Mouse (Mus musculus) heart, postnatal 0 days (tissue): ENCODE measurements around the gene Cyb561d1. TPM values are rescaled to one million over a fixed set of nuclear protein-coding genes. Genes with fewer than 3 reads are reported as not detected.

ENCODE experiments used
- ATAC-seq: fragments of 200-750 bp; cut with Nextera tagmentation; 2 replicates; pipeline ENCODE4 v1.8.0; 2017; ENCODE audit warnings: low read depth, moderate number of reproducible peaks, moderate library complexity; ENCODE audit not compliant: insufficient read depth
- DNase-seq: peaks from one replicate; pipeline ENCODE4 v3.0.0-alpha.2; 2016; ENCODE audit warnings: low spot score
- H3K27ac ChIP-seq: fragments of 300-500 bp; sonication (generic); 2 replicates; pipeline ENCODE4 v1.5.1; 2014; ENCODE audit warnings: low read depth, mild to moderate bottlenecking
- H3K27me3 ChIP-seq: fragments of 300-500 bp; sonication (generic); 2 replicates; pipeline ENCODE4 v1.6.1; 2014; ENCODE audit warnings: low read length, mixed read lengths; ENCODE audit not compliant: control insufficient read depth, insufficient read depth
- H3K36me3 ChIP-seq: fragments of 300-500 bp; sonication (generic); replicated peaks from 2 replicates; pipeline ENCODE4 v1.6.1; 2014; ENCODE audit warnings: low read length, mixed read lengths; ENCODE audit not compliant: control insufficient read depth, insufficient read depth
- H3K4me1 ChIP-seq: fragments of 300-500 bp; sonication (generic); 2 replicates; pipeline ENCODE4 v1.6.1; 2014; ENCODE audit warnings: antibody characterized with exemption; ENCODE audit not compliant: control insufficient read depth, insufficient read depth
- H3K4me2 ChIP-seq: fragments of 300-500 bp; sonication (generic); 2 replicates; pipeline ENCODE4 v1.6.1; 2014; ENCODE audit warnings: low read depth, mild to moderate bottlenecking, low read length, moderate library complexity
- H3K4me3 ChIP-seq: fragments of 300-500 bp; sonication (generic); 2 replicates; pipeline ENCODE4 v1.5.1; 2014; ENCODE audit warnings: low read depth, low read length
- H3K9ac ChIP-seq: fragments of 300-500 bp; sonication (generic); replicated peaks from 2 replicates; pipeline ENCODE4 v1.6.1; 2014; ENCODE audit warnings: low read depth, low read length, mixed read lengths
- H3K9me3 ChIP-seq: fragments of 300-500 bp; sonication (generic); replicated peaks from 2 replicates; pipeline ENCODE4 v1.6.1; 2016; ENCODE audit warnings: low read length; ENCODE audit not compliant: control insufficient read depth
- CTCF ChIP-seq: IDR thresholded peaks from 2 replicates; pipeline ENCODE4 v1.5.1; 2016; ENCODE audit warnings: antibody characterized with exemption, control low read depth, low read depth
- EP300 ChIP-seq: IDR thresholded peaks from 2 replicates; pipeline ENCODE4 v1.6.1; 2016; ENCODE audit warnings: antibody characterized with exemption, low read depth
- WGBS: fragments of 180-500 bp; shearing (Covaris S2); extraction: QIAGEN DNeasy Blood & Tissue Kit; methylation state at CpG from one replicate; pipeline ENCODE4 v1.1.7; 2014; 5-methylcytosine and 5-hydroxymethylcytosine counted together
- polyA plus RNA-seq: library from polyadenylated mRNA; unstranded; fragments of >200 nt; fragmentation: Nextera tagmentation; extraction: Ambion mirVana; gene quantifications from 2 replicates; pipeline ENCODE4 v1.2.1, GENCODE M21; 2015
- total RNA-seq: library from RNA; depleted of rRNA; stranded (reverse); fragments of >200 nt; gene quantifications from 2 replicates; pipeline ENCODE4 v1.2.3, GENCODE M21; 2014; ENCODE audit warnings: low replicate concordance

The Cyb561d1 gene
- total and polyA plus RNA-seq, 2 experiments from 2014 or later, result 3.5 to 4.7 TPM

DNA sequence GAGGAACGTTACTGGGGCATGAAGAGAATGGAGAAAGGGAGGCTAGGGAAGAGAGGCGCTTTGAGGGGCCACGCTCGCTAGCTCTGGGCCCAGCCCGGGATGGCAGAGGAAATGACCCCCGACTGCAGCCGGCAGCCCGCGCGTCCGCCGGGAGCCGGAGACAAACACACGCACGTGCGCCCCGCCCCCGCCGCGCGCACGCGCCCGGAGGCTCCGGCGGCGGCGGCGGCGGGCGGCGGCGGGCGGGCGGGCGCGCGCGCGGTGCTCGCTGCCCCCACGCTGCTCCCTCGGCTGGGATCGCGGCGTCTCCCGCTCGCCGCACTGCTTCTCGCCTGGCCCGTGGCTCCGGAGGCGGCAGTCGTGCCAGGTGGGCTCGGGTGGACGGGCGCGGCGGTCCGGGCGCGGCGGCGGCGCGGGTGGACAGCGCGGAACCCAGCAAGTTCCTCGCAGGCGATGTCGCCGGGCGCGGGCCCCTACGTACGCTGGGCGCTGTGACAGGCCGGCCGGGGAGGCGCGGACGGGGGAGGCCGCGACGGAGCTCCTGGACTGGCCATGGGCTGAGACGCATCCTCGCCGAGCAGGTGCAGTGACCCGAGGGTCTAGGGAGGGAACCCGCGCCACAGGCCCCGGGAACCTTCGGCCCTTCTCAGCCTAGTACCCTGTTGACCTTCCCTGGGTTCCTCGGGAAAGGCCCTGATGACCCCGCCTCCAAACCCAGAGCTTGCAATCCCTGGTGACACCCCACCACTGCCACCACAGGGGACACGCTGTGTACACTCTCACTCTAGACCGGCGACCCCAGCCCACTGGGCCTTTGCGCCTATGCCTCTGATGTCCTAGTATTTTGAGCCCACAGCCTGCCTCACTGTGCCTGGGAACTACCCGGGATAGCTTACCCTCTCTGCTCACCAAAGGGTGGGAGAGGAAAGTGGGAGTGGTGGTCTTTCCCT is 14.6 kb downstream of the Cyb561d1 start, which contains the start of gene Amigo1:
Gene Amigo1, plus strand, starts transcription at position 238 of the 950 bp plus-strand sequence.
- Histone ChIP-seq H3K36me3 (no peaks in the 10 kb centered on the region), H3K27me3 (peaks cover 5% of the 10 kb centered on the region; the same call in 1 of the 2 replicates), H3K4me1 (no peaks in the 10 kb centered on the region), H3K4me2 (peak within 1 kb of the TSS; percentile 89), H3K27ac (no peak within 1 kb of the TSS), H3K4me3 (peak within 1 kb of the TSS; percentile 71), H3K9me3 (no peaks in the 10 kb centered on the region), H3K9ac (peak within 1 kb of the TSS; percentile 54)
- DNase-seq (no peak), ATAC-seq (peak; percentile 62)
- WGBS, result 3% methylated on average over 65 of the region's 100 CpGs
- TF ChIP-seq CTCF (no peak), EP300 (no peak)

DNA sequence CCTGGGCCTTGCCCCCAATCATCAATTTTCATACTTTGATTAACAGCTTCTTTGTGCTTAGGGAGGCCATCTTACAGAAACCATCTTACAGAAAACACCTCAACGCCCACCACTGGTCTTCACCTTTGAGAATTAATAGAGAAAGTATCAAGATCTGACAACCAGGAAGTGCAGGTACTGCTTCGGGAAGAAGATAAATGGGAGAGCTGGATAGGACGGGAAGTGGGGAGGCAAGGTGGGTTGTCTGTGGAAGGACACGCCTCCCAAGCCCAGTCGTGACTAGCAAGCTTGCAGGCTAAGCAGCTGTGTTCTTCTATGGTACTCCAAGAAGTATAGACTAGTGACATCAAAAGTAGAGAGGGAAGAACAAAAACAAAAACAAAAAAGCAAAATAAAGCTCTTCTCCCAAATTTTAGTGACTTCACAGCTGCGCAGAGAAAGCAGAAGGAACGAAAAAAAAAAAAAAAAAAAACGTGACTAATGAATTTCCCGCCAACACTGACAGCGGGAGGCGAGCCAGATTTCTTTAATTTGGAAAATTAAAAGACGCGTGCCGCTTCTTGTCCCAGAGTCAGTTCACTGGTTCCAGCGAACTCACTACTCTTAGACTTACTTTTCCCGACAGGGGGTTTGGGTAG is 15.4 kb downstream of the Cyb561d1 start:
- Histone ChIP-seq H3K36me3 (no peaks in the 10 kb centered on the region), H3K27me3 (peaks cover 5% of the 10 kb centered on the region; the same call in 1 of the 2 replicates), H3K4me1 (no peaks in the 10 kb centered on the region), H3K4me2 (peak overlapping the region; percentile 89), H3K9me3 (no peaks in the 10 kb centered on the region), H3K9ac (0 out of 2 replicates have a peak overlapping the region, but pooled peaks have one; percentile 54), H3K4me3 (peak overlapping the region; percentile 71), H3K27ac (no peak overlapping the region)
- TF ChIP-seq CTCF (no peak), EP300 (no peak)
- ATAC-seq, result no peak
- DNase-seq, result no peak
- WGBS, result 5% methylated on average over 16 of the region's 16 CpGs

DNA sequence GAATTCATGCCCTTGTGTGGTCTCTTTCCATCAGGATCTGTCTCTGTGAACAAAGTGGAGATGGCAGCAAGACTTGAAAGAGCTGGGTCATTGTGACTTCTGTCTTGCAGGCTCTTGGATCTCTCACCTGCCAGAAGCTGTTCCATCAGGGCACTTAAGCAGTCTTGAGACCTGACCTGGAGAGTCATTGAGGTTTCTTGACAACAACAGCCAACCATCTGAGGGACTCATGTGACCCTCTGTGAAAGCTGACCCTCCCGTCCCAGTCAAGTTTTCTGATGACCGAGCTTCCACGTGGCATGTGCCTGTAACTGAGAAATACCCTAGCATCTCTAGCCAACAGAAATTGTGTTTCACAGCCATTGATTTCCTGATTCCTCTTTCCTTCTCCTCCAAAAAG is 16.3 kb downstream of the Cyb561d1 start:
- Histone ChIP-seq H3K36me3 (no peaks in the 10 kb centered on the region), H3K27me3 (peaks cover 5% of the 10 kb centered on the region; the same call in 1 of the 2 replicates), H3K9ac (no peak overlapping the region), H3K27ac (no peak overlapping the region), H3K9me3 (no peaks in the 10 kb centered on the region), H3K4me2 (no peak overlapping the region), H3K4me1 (no peaks in the 10 kb centered on the region), H3K4me3 (no peak overlapping the region)
- TF ChIP-seq CTCF (no peak), EP300 (no peak)
- DNase-seq (no peak), ATAC-seq (no peak)
- WGBS, result 66% methylated on average over 3 of the region's 3 CpGs

DNA sequence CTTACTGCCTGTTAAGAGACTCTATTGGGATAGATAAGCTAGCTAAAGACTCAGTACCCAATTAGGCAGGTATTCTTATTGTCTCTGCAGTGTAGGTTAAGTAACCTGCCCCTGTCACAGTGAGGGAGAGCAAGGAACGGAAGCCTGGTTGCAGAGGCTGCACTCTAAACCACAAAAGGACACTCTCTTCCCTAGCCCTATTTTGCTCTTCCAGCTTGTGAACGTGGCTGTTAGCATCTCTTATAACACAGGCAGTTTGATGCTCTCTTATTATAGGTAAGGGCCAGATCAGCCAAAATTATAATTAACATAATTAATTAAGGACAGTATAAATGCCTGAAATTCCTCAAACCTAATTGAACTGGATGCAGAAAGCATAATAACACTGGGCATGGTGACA is 20.5 kb downstream of the Cyb561d1 start:
- Histone ChIP-seq H3K4me1 (no peaks in the 10 kb centered on the region), H3K27ac (no peak overlapping the region), H3K27me3 (0 out of 2 replicates have a peak, but pooled peaks cover 5% of the 10 kb centered on the region), H3K4me2 (no peak overlapping the region), H3K9me3 (no peaks in the 10 kb centered on the region), H3K4me3 (no peak overlapping the region), H3K36me3 (no peaks in the 10 kb centered on the region), H3K9ac (no peak overlapping the region)
- DNase-seq (no peak), ATAC-seq (no peak)
- 37% methylated on average over 2 of the region's 2 CpGs for WGBS
- TF ChIP-seq EP300 (no peak), CTCF (no peak)

DNA sequence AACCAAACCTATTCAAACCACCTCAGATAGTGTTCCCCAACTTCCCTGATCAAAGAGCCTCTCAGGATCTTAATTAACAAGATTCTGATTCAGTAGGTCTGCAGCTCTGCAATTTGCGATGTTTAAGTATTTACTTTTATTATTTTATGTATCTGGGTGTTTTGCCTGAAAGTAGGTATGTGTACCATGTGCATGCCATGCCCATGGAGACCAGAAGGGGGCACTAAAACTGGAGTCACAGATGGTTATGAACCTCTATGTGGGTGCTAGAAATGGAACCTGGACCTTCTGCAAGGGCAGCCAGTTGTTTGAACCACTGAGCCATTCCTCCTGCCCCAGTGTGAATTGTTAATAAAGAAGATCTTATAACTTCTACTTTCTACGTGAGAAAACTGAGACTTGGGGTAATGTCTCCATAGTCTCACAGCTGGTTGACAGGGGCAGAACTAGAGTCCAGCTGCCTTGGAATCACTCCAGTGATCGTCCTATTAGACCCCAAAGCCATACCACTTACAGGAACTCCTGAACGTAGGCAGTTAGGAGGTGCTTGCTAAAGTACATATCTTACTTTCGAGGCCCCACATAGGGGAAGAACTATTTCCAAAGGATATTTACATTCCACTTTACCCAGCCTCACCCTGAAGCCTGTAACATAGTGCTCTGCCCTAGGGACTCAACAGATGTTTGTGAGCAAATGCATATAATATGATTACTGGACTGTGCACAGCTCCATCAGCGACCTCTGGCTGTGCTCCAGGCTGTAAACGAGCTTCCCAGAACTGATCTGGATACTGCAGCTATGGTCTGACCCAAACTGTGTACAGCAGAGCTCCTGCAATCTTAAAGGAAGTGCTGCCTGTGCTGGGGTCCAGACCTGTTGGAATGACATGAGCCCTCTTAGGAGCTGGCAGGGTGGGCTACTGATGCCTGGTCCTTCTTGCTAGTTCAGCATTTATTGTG is 22.0 kb downstream of the Cyb561d1 start:
- DNase-seq (no peak), ATAC-seq (no peak)
- no peak overlapping the region for H3K27ac ChIP-seq
- H3K36me3 ChIP-seq, result no peaks in the 10 kb centered on the region
- H3K4me1 ChIP-seq, result no peaks in the 10 kb centered on the region; the same call in 1 of the 2 replicates
- no peaks in the 10 kb centered on the region for H3K9me3 ChIP-seq
- TF ChIP-seq EP300 (no peak), CTCF (no peak)
- no peaks in the 10 kb centered on the region for H3K27me3 ChIP-seq
- 58% methylated on average over 7 of the region's 7 CpGs for WGBS
- no peak overlapping the region for H3K4me2 ChIP-seq
- no peak overlapping the region for H3K4me3 ChIP-seq
- H3K9ac ChIP-seq, result no peak overlapping the region
